8 mouse cellular contexts compared by ENCODE assay signal in genomic region chr11:106780089-106780425, GRCm38 (mm10). TPM values are rescaled to one million over a fixed set of nuclear protein-coding genes. Genes with fewer than 3 reads are reported as not detected.
DNase-seq lines count a peak whose midpoint lies in the region; ATAC-seq and TF ChIP-seq lines count a peak whose summit lies in the region.

No protein-coding gene starts in this region.

- H3K4me2 ChIP-seq in liver, embryonic 11.5 days: peak overlapping the region; percentile 78
- H3K4me2 ChIP-seq in stomach, postnatal 0 days (replicated peaks; ENCODE audit: low read depth): peak overlapping the region; percentile 84; the same call in 1 of the 2 replicates

- no peak for TF ChIP-seq CTCF in spleen, adult 2 months (IDR thresholded peaks at IDR 0.05; ENCODE audit: extremely low read depth, insufficient read depth, insufficient read length, insufficient replicate concordance)
- TF ChIP-seq CTCF in stomach, postnatal 0 days (IDR thresholded peaks at IDR 0.05; ENCODE audit: low read depth): no peak

- no peak for ATAC-seq in liver, embryonic 11.5 days (replicated peaks; ENCODE audit: low FRiP score)
- ATAC-seq in stomach, postnatal 0 days (ENCODE audit: low FRiP score, low TSS enrichment): peak; percentile 33; the same call in 1 of the 2 replicates
- no peak for ATAC-seq in CD4-positive, CD25-positive, alpha-beta regulatory T cell, adult 4 months

- no peak for TF ChIP-seq POLR2A in spleen, adult 2 months (IDR thresholded peaks at IDR 0.05; ENCODE audit: low read depth, low read length)

- H3K9me3 ChIP-seq in liver, embryonic 11.5 days (ENCODE audit: control insufficient read depth, low read length): no peaks in the 10 kb centered on the region
- no peaks in the 10 kb centered on the region for H3K9me3 ChIP-seq in stomach, postnatal 0 days (ENCODE audit: control insufficient read depth, low read length)

- H3K36me3 ChIP-seq in spleen, adult 2 months (ENCODE audit: control insufficient read depth, insufficient read depth, low read length): peaks cover 35% of the 10 kb centered on the region
- H3K36me3 ChIP-seq in liver, embryonic 11.5 days (ENCODE audit: control insufficient read depth, insufficient read depth, low read length): peaks cover 43% of the 10 kb centered on the region
- H3K36me3 ChIP-seq in stomach, postnatal 0 days (ENCODE audit: control insufficient read depth, insufficient read depth, low read length): peaks cover 30% of the 10 kb centered on the region

- no peak overlapping the region for H3K9ac ChIP-seq in liver, embryonic 11.5 days (ENCODE audit: low read depth, low read length)
- H3K9ac ChIP-seq in stomach, postnatal 0 days (ENCODE audit: low read length): no peak overlapping the region

- peak; percentile 28 for DNase-seq in embryo, embryonic 9.5 days (ENCODE audit: extremely low spot score)
- DNase-seq in embryo, embryonic 11 days: no peak
- no peak for DNase-seq in spleen, adult 2 months (ENCODE audit: low read depth in 1 of 2, low spot score in 2 of 2)
- no peak for DNase-seq in spleen, postnatal 36 days (ENCODE audit: low spot score in 2 of 2)
- no peak for DNase-seq in liver, embryonic 11.5 days (ENCODE audit: low spot score)
- no peak for DNase-seq in stomach, postnatal 0 days (ENCODE audit: low spot score)
- no peak for DNase-seq in retina, postnatal 1 day

- no peaks in the 10 kb centered on the region for H3K4me1 ChIP-seq in spleen, adult 2 months (ENCODE audit: control insufficient read depth, insufficient read depth, insufficient read length)
- H3K4me1 ChIP-seq in liver, embryonic 11.5 days (replicated peaks; ENCODE audit: control insufficient read depth, insufficient read depth, low read length): peaks cover 13% of the 10 kb centered on the region
- no peaks in the 10 kb centered on the region for H3K4me1 ChIP-seq in stomach, postnatal 0 days (replicated peaks; ENCODE audit: control insufficient read depth, insufficient read depth)

- H3K27ac ChIP-seq in spleen, adult 2 months (ENCODE audit: insufficient read depth, low read length): peak overlapping the region; percentile 82; the same call in 1 of the 2 replicates
- H3K27ac ChIP-seq in liver, embryonic 11.5 days (ENCODE audit: low read depth, low read length): peak overlapping the region; percentile 97
- peak overlapping the region; percentile 98 for H3K27ac ChIP-seq in stomach, postnatal 0 days (replicated peaks)

- H3K27me3 ChIP-seq in spleen, adult 2 months (ENCODE audit: control insufficient read depth, insufficient read depth, low read length): no peaks in the 10 kb centered on the region
- no peaks in the 10 kb centered on the region for H3K27me3 ChIP-seq in liver, embryonic 11.5 days (replicated peaks; ENCODE audit: control insufficient read depth, insufficient read depth, low read length)
- H3K27me3 ChIP-seq in stomach, postnatal 0 days (ENCODE audit: control insufficient read depth, insufficient read depth, low read length): no peaks in the 10 kb centered on the region

- no peak overlapping the region for H3K4me3 ChIP-seq in spleen, adult 2 months (ENCODE audit: extremely low read depth, insufficient read depth, insufficient read length)
- H3K4me3 ChIP-seq in liver, embryonic 11.5 days (ENCODE audit: low read depth, low read length): peak overlapping the region; percentile 87
- H3K4me3 ChIP-seq in stomach, postnatal 0 days (ENCODE audit: low read depth, low read length): no peak overlapping the region

- 81% methylated on average over 4 of the region's 4 CpGs for WGBS in spleen, adult 2 months
- WGBS in liver, embryonic 11.5 days: 69% methylated on average over 4 of the region's 4 CpGs
- WGBS in stomach, postnatal 0 days: 48% methylated on average over 4 of the region's 4 CpGs

- TF ChIP-seq EP300 in stomach, postnatal 0 days (optimal IDR thresholded peaks at IDR 0.05): no peak

RNA-seq across cellular contexts. Expression of gene Polg2, which starts 0.7 kb away (rescaled TPM):
- polyA plus RNA-seq in spleen, adult 2 months (2012; rRNA removed): 7.2 and 9.0 TPM in 2 replicates
- 9.3 and 10.9 TPM in 2 replicates for polyA plus RNA-seq in liver, embryonic 11.5 days (2014; fragmentation: Nextera tagmentation; extraction: Ambion mirVana)
- 8.9 and 10.3 TPM in 2 replicates for polyA plus RNA-seq in stomach, postnatal 0 days (2015; fragmentation: Nextera tagmentation; extraction: Ambion mirVana)
- polyA plus RNA-seq in CD4-positive, CD25-positive, alpha-beta regulatory T cell, adult 4 months (2017; shearing (Covaris generic)): 10 to 100 TPM; 15.0 to 15.3 TPM

RNA-seq across cellular contexts. Expression of gene Ddx5, which starts 8.9 kb away (rescaled TPM):
- polyA plus RNA-seq in spleen, adult 2 months (2012; rRNA removed): 608 and 672 TPM in 2 replicates
- 288 and 310 TPM in 2 replicates for polyA plus RNA-seq in liver, embryonic 11.5 days (2014; fragmentation: Nextera tagmentation; extraction: Ambion mirVana)
- polyA plus RNA-seq in stomach, postnatal 0 days (2015; fragmentation: Nextera tagmentation; extraction: Ambion mirVana): 175 and 178 TPM in 2 replicates
- 100 to 1,000 TPM; 471 to 562 TPM for polyA plus RNA-seq in CD4-positive, CD25-positive, alpha-beta regulatory T cell, adult 4 months (2017; shearing (Covaris generic))

RNA-seq across cellular contexts. Expression of gene Cep95, which starts 9.0 kb away (rescaled TPM):
- 2.0 and 2.1 TPM in 2 replicates for polyA plus RNA-seq in spleen, adult 2 months (2012; rRNA removed)
- 18.6 and 21.1 TPM in 2 replicates for polyA plus RNA-seq in liver, embryonic 11.5 days (2014; fragmentation: Nextera tagmentation; extraction: Ambion mirVana)
- polyA plus RNA-seq in stomach, postnatal 0 days (2015; fragmentation: Nextera tagmentation; extraction: Ambion mirVana): 4.9 and 5.7 TPM in 2 replicates
- polyA plus RNA-seq in CD4-positive, CD25-positive, alpha-beta regulatory T cell, adult 4 months (2017; shearing (Covaris generic)): 10 to 100 TPM; 36.7 to 48.9 TPM

RNA-seq across cellular contexts. Expression of gene Milr1, which starts 29.0 kb away (rescaled TPM):
- polyA plus RNA-seq in spleen, adult 2 months (2012; rRNA removed): 3.3 and 4.2 TPM in 2 replicates
- polyA plus RNA-seq in liver, embryonic 11.5 days (2014; fragmentation: Nextera tagmentation; extraction: Ambion mirVana): 2.3 and 2.4 TPM in 2 replicates
- polyA plus RNA-seq in stomach, postnatal 0 days (2015; fragmentation: Nextera tagmentation; extraction: Ambion mirVana): 2.2 and 2.8 TPM in 2 replicates
- polyA plus RNA-seq in CD4-positive, CD25-positive, alpha-beta regulatory T cell, adult 4 months (2017; shearing (Covaris generic)): 10 to 100 TPM in 1 of 2 experiments, 1 to 10 TPM in 1; 9.7 to 14.3 TPM

RNA-seq across cellular contexts. Expression of gene Pecam1, which starts 29.6 kb away (rescaled TPM):
- 40.3 and 43.5 TPM in 2 replicates for polyA plus RNA-seq in spleen, adult 2 months (2012; rRNA removed)
- 17.8 and 18.0 TPM in 2 replicates for polyA plus RNA-seq in liver, embryonic 11.5 days (2014; fragmentation: Nextera tagmentation; extraction: Ambion mirVana)
- 20.2 and 20.4 TPM in 2 replicates for polyA plus RNA-seq in stomach, postnatal 0 days (2015; fragmentation: Nextera tagmentation; extraction: Ambion mirVana)
- polyA plus RNA-seq in CD4-positive, CD25-positive, alpha-beta regulatory T cell, adult 4 months (2017; shearing (Covaris generic)): 100 to 1,000 TPM; 116 to 166 TPM
